Mouse (Mus musculus): ENCODE data around the gene Pxk. TPM values are rescaled to one million over a fixed set of nuclear protein-coding genes. Genes with fewer than 3 reads are reported as not detected.

Pxk gene
- polyA plus RNA-seq, 1 experiment from 2014 or later = 12.4 TPM

DNA sequence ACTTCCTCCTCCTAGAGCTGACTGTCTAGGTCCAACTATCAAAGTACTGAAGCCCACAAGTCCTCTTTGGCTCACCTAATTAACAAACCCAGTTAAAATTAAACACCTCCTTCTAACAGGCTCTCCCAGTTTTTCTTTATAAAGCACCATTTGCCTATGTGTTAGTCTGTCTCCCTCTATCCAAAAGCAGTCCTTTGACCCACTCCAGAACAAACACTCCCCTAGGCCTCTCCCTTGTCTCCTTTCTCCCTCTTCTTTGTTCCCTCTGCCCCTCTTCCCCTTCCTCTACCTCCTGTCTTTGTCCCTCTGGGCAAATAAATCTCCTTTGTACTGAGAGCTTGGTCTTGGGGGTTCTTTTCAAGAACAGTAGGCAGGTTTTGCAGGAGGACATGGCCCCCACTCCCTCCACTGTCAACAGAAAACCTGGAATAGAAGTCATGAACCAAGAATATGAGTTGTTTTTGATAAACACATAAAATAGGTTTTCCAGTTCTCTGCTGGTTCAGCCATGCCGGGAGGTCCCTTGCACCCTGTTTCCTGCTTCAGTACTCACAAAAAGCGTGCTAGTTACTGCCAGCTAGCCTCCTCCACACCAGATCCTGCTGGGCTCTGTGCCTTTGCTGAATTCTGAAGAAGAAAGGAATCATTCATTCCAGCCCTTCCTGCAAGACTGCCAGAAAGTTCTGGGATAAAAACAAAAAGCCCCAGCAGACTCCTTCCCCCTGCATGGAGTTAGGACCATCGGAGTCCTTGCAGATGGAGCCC is 35.3 kb upstream of the Pxk start:
- H3K9ac ChIP-seq (ENCODE audit: low read depth, low read length) = no peak overlapping the region
- no peaks in the 10 kb centered on the region for H3K36me3 ChIP-seq (ENCODE audit: control insufficient read depth, insufficient read depth)
- H3K9me3 ChIP-seq (replicated peaks; ENCODE audit: control insufficient read depth, low read length) = no peaks in the 10 kb centered on the region
- WGBS (ENCODE audit: insufficient replicate concordance) = 69% methylated on average over 3 of the region's 3 CpGs
- no peaks in the 10 kb centered on the region for H3K27me3 ChIP-seq (ENCODE audit: control insufficient read depth, insufficient read depth, low read depth, low read length)
- no peaks in the 10 kb centered on the region; the same call in none of the 2 replicates for H3K4me1 ChIP-seq (ENCODE audit: control insufficient read depth, low read depth, low read length)
- H3K4me2 ChIP-seq (ENCODE audit: low read depth, low read length) = no peak overlapping the region
- ATAC-seq (ENCODE audit: low read depth) = no peak
- no peak overlapping the region for H3K27ac ChIP-seq (ENCODE audit: low read length)
- H3K4me3 ChIP-seq (ENCODE audit: low read depth, low read length) = no peak overlapping the region

GRCm38 (mm10) chr14:8063835-8064785 is 33.9 kb upstream of the Pxk start:
- Histone ChIP-seq H3K4me2 (ENCODE audit: low read depth, low read length) (no peak overlapping the region), H3K9ac (ENCODE audit: low read depth, low read length) (no peak overlapping the region), H3K4me1 (ENCODE audit: control insufficient read depth, low read depth, low read length) (no peaks in the 10 kb centered on the region; the same call in none of the 2 replicates), H3K9me3 (replicated peaks; ENCODE audit: control insufficient read depth, low read length) (no peaks in the 10 kb centered on the region), H3K4me3 (ENCODE audit: low read depth, low read length) (no peak overlapping the region), H3K36me3 (ENCODE audit: control insufficient read depth, insufficient read depth) (no peaks in the 10 kb centered on the region), H3K27ac (ENCODE audit: low read length) (no peak overlapping the region), H3K27me3 (ENCODE audit: control insufficient read depth, insufficient read depth, low read depth, low read length) (no peaks in the 10 kb centered on the region)
- peak; percentile 45; the same call in 1 of the 2 replicates for ATAC-seq (ENCODE audit: low read depth)
- 45% methylated on average over 8 of the region's 8 CpGs for WGBS (ENCODE audit: insufficient replicate concordance)

DNA sequence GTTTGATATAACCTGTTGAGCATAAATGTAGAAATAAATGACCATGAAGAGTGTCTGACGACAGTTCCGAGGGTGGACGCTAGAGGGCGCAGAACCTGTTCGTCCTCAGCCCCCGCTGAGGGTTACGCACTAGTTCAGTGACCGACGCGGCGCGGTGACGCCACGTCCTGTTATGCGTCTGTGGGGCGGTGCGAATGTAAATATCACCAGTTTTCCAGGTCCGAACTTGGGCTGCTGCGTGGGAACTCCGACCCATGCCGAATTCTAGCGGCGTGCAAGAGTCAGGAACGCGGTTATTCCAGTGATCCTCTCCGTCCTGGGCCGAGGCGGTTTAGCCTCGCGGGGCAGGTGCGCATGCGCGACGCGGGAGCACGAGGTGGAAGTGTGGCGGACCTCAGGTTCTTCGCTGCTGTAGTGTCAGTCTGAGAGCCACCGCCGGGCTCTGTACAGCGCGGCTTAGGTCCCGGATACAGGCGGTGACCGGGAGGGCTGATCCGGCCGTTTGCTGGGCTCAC is 17.8 kb upstream of the Pxk start, which contains the start of gene Rpp14:
TSS of gene Rpp14 (plus strand) at position 203 of the 515 bp plus-strand sequence.
- H3K4me2 ChIP-seq (ENCODE audit: low read depth, low read length) = peak within 1 kb of the TSS; percentile 95
- under 1% methylated on average over 47 of the region's 47 CpGs for WGBS (ENCODE audit: insufficient replicate concordance)
- H3K36me3 ChIP-seq (ENCODE audit: control insufficient read depth, insufficient read depth) = 0 out of 2 replicates have a peak, but pooled peaks cover 2% of the 10 kb centered on the region
- H3K27me3 ChIP-seq (ENCODE audit: control insufficient read depth, insufficient read depth, low read depth, low read length) = no peaks in the 10 kb centered on the region
- peak; percentile 96 for ATAC-seq (ENCODE audit: low read depth)
- H3K27ac ChIP-seq (ENCODE audit: low read length) = peak within 1 kb of the TSS; percentile 93
- peaks cover 10% of the 10 kb centered on the region for H3K4me1 ChIP-seq (ENCODE audit: control insufficient read depth, low read depth, low read length)
- peak within 1 kb of the TSS; percentile 84 for H3K9ac ChIP-seq (ENCODE audit: low read depth, low read length)
- no peaks in the 10 kb centered on the region for H3K9me3 ChIP-seq (replicated peaks; ENCODE audit: control insufficient read depth, low read length)
- peak within 1 kb of the TSS; percentile 86 for H3K4me3 ChIP-seq (ENCODE audit: low read depth, low read length)

DNA sequence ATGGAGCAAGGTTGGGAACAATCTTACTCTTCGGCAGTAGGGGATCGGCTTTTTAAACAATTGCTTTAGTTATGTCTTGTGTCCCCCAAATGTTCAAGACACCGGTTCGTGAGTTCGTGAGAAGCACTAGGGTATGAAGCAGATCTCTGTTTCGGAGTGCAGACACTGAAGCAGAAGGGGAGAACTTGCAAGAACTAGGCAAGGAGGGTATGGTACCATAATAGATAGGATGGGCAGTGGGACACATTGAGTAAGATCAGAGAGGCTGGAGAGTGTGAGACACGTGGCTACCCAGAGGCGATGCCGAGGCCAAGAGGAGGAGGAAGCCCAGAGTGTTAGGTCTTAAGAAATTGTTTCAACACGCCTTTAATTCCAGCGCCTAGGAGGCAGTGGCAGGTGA is 17.3 kb upstream of the Pxk start:
- Histone ChIP-seq H3K4me3 (ENCODE audit: low read depth, low read length) (peak overlapping the region; percentile 86), H3K9me3 (replicated peaks; ENCODE audit: control insufficient read depth, low read length) (no peaks in the 10 kb centered on the region), H3K27ac (ENCODE audit: low read length) (peak overlapping the region; percentile 93), H3K27me3 (ENCODE audit: control insufficient read depth, insufficient read depth, low read depth, low read length) (no peaks in the 10 kb centered on the region), H3K4me2 (ENCODE audit: low read depth, low read length) (peak overlapping the region; percentile 95), H3K4me1 (ENCODE audit: control insufficient read depth, low read depth, low read length) (peaks cover 10% of the 10 kb centered on the region), H3K9ac (ENCODE audit: low read depth, low read length) (peak overlapping the region; percentile 84), H3K36me3 (ENCODE audit: control insufficient read depth, insufficient read depth) (0 out of 2 replicates have a peak, but pooled peaks cover 2% of the 10 kb centered on the region)
- ATAC-seq (ENCODE audit: low read depth) = peak; percentile 23
- WGBS (ENCODE audit: insufficient replicate concordance) = under 1% methylated on average over 11 of the region's 11 CpGs

DNA sequence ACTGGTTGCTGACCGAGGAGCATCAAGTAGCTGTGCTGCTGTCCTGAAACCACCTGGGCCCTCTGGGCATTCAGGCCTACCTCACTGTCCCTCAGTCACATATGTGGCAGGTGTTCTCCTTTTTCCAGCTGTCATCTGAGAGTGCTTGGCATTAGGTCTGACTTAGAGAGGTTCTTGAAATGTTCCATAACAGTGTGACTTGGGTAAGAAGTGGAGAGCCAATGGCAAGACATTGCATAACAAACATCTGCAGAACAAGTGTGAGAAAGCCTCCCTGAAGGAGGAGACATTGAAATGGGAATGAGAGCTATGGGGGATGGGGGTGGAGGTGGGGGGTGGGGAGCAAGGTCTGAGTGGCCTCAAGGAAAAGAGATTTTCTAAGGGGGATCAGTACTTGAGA is 15.1 kb upstream of the Pxk start:
- Histone ChIP-seq H3K27me3 (ENCODE audit: control insufficient read depth, insufficient read depth, low read depth, low read length) (no peaks in the 10 kb centered on the region), H3K36me3 (ENCODE audit: control insufficient read depth, insufficient read depth) (peaks cover 5% of the 10 kb centered on the region; the same call in 1 of the 2 replicates), H3K4me3 (ENCODE audit: low read depth, low read length) (no peak overlapping the region), H3K4me2 (ENCODE audit: low read depth, low read length) (no peak overlapping the region), H3K4me1 (ENCODE audit: control insufficient read depth, low read depth, low read length) (peaks cover 10% of the 10 kb centered on the region), H3K9me3 (replicated peaks; ENCODE audit: control insufficient read depth, low read length) (no peaks in the 10 kb centered on the region), H3K27ac (ENCODE audit: low read length) (no peak overlapping the region), H3K9ac (ENCODE audit: low read depth, low read length) (no peak overlapping the region)
- WGBS (ENCODE audit: insufficient replicate concordance) = 74% methylated on average over 1 of the region's 1 CpGs
- ATAC-seq (ENCODE audit: low read depth) = no peak

DNA sequence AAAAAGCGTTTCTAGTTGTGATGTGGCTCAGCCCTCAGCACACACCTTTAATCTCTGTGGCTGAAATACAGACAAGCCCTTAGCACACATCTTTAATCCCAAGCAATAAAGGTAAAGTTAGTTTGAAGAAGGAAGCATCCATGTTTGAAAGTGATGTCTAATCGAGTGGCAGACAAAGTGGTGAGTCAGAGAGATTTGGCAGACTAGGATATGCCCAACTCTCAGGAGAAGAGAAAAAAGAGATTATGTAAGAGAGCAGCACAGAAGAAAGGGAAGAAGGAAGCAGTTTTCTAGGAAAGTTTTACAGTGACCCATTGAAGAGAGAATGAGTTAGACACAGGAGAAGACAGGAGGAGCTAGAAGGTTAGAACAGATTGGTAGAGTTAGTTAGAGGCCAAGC is 9.0 kb upstream of the Pxk start:
- no peak for ATAC-seq (ENCODE audit: low read depth)
- H3K27me3 ChIP-seq (ENCODE audit: control insufficient read depth, insufficient read depth, low read depth, low read length) = no peaks in the 10 kb centered on the region
- peaks cover 26% of the 10 kb centered on the region for H3K36me3 ChIP-seq (ENCODE audit: control insufficient read depth, insufficient read depth)
- H3K9ac ChIP-seq (ENCODE audit: low read depth, low read length) = no peak overlapping the region
- H3K4me1 ChIP-seq (ENCODE audit: control insufficient read depth, low read depth, low read length) = peaks cover 2% of the 10 kb centered on the region
- WGBS (ENCODE audit: insufficient replicate concordance) = 80% methylated on average over 2 of the region's 2 CpGs
- H3K9me3 ChIP-seq (replicated peaks; ENCODE audit: control insufficient read depth, low read length) = no peaks in the 10 kb centered on the region
- no peak overlapping the region for H3K4me2 ChIP-seq (ENCODE audit: low read depth, low read length)
- no peak overlapping the region for H3K4me3 ChIP-seq (ENCODE audit: low read depth, low read length)
- H3K27ac ChIP-seq (ENCODE audit: low read length) = no peak overlapping the region

- peaks cover 8% of the 10 kb centered on the region for H3K4me1 ChIP-seq (ENCODE audit: control insufficient read depth, low read depth, low read length)
- H3K4me2 ChIP-seq (ENCODE audit: low read depth, low read length) = no peak overlapping the region
- no peak overlapping the region for H3K4me3 ChIP-seq (ENCODE audit: low read depth, low read length)
- no peak overlapping the region for H3K9ac ChIP-seq (ENCODE audit: low read depth, low read length)
- H3K27me3 ChIP-seq (ENCODE audit: control insufficient read depth, insufficient read depth, low read depth, low read length) = no peaks in the 10 kb centered on the region
- H3K9me3 ChIP-seq (replicated peaks; ENCODE audit: control insufficient read depth, low read length) = no peaks in the 10 kb centered on the region
- peaks cover 21% of the 10 kb centered on the region for H3K36me3 ChIP-seq (ENCODE audit: control insufficient read depth, insufficient read depth)
- WGBS (ENCODE audit: insufficient replicate concordance) = 79% methylated on average over 2 of the region's 2 CpGs
- H3K27ac ChIP-seq (ENCODE audit: low read length) = no peak overlapping the region
- no peak for ATAC-seq (ENCODE audit: low read depth)
Measured at GRCm38 (mm10) chr14:8092573-8092972, 5.4 kb upstream of the Pxk start.

DNA sequence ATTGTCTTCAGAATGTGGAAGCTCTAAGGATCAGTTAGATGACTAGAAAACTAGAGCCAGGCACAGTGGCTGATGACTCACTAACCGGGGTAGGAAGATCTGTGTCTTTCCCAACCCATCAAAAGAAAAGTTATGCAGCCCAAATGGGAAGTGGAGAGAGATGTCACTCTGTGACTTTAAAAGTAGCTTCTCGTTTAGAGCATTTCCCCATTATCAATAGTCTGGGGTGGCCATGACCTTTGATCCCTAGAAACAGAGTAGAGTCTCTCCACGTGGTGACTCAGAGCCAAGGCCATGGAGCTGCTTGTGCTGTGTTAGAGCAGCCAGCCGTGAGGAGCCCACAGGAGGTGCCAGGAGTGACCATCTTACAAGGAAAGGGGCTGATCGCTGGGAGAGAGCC is 4.6 kb upstream of the Pxk start:
- Histone ChIP-seq H3K27ac (ENCODE audit: low read length) (no peak overlapping the region), H3K27me3 (ENCODE audit: control insufficient read depth, insufficient read depth, low read depth, low read length) (no peaks in the 10 kb centered on the region), H3K9ac (ENCODE audit: low read depth, low read length) (no peak overlapping the region), H3K4me2 (ENCODE audit: low read depth, low read length) (no peak overlapping the region), H3K36me3 (ENCODE audit: control insufficient read depth, insufficient read depth) (peaks cover 21% of the 10 kb centered on the region), H3K9me3 (replicated peaks; ENCODE audit: control insufficient read depth, low read length) (no peaks in the 10 kb centered on the region), H3K4me1 (ENCODE audit: control insufficient read depth, low read depth, low read length) (peaks cover 10% of the 10 kb centered on the region), H3K4me3 (ENCODE audit: low read depth, low read length) (no peak overlapping the region)
- no peak for ATAC-seq (ENCODE audit: low read depth)
- 41% methylated on average over 5 of the region's 5 CpGs for WGBS (ENCODE audit: insufficient replicate concordance)
